Mouse (Mus musculus): ENCODE results near the gene H2afx. TPM values are rescaled to one million over a fixed set of nuclear protein-coding genes. Genes with fewer than 3 reads are reported as not detected.

Gene H2afx
- polyA plus RNA-seq, 1 experiment, result 123 TPM

- Histone ChIP-seq H3K4me2 (ENCODE audit: low read depth) (no peak overlapping the region), H3K79me2 (ENCODE audit: control insufficient read depth, insufficient read depth) (peaks cover 20% of the 10 kb centered on the region), H3K36me3 (ENCODE audit: control insufficient read depth, insufficient read depth) (peaks cover 32% of the 10 kb centered on the region), H3K4me3 (no peak overlapping the region), H3K27me3 (ENCODE audit: control insufficient read depth, insufficient read depth, insufficient read length) (no peaks in the 10 kb centered on the region), H3ac (ENCODE audit: control insufficient read depth, insufficient read length) (no peak overlapping the region)
- no peak for TF ChIP-seq POLR2A (IDR thresholded peaks at IDR 0.05; ENCODE audit: insufficient read length, low read depth)
- TF ChIP-seq USF1 (IDR thresholded peaks at IDR 0.05; ENCODE audit: low read depth), result no peak
- no peak for TF ChIP-seq MYOG (IDR thresholded peaks at IDR 0.05; ENCODE audit: control insufficient read depth in 1 of 3, insufficient read depth in 1 of 3, insufficient read length in 2 of 3, low read depth in 2 of 3)
- no peak for TF ChIP-seq MAX (IDR thresholded peaks at IDR 0.05; ENCODE audit: low read depth)
- no peak for TF ChIP-seq REST (IDR thresholded peaks at IDR 0.05; ENCODE audit: insufficient read depth, insufficient read length)
- no peak for TF ChIP-seq TCF3 (IDR thresholded peaks at IDR 0.05; ENCODE audit: insufficient read length, low read depth)
- TF ChIP-seq CEBPB (IDR thresholded peaks at IDR 0.05; ENCODE audit: insufficient read depth, poor library complexity, severe bottlenecking), result no peak
- no peak for TF ChIP-seq MYOD1 (IDR thresholded peaks at IDR 0.05; ENCODE audit: control insufficient read depth in 1 of 3, insufficient read length in 2 of 3, low read depth in 2 of 3)
- TF ChIP-seq E2F4 (IDR thresholded peaks at IDR 0.05; ENCODE audit: insufficient read depth), result no peak
- no peak for TF ChIP-seq TCF12 (IDR thresholded peaks at IDR 0.05; ENCODE audit: insufficient read depth, poor library complexity, severe bottlenecking)
- no peak for TF ChIP-seq POLR2AphosphoS2 (IDR thresholded peaks at IDR 0.05; ENCODE audit: insufficient read length, low read depth)
- no peak for TF ChIP-seq SRF (IDR thresholded peaks at IDR 0.05; ENCODE audit: control insufficient read depth, insufficient read length, low read depth)
Measured at GRCm38 (mm10) chr9:44384596-44384995, 50.1 kb downstream of the H2afx start.

Other genes starting within 250 kb of the H2afx start
- gene Mfrp, start 233.0 kb upstream of the H2afx start, polyA plus RNA-seq (2012; fragmentation: generic; extraction: Trizol), result 0.01 TPM
- 0.61 TPM for gene C1qtnf5, start 227.4 kb upstream of the H2afx start, polyA plus RNA-seq (2012; fragmentation: generic; extraction: Trizol)
- gene Gm49380, start 221.2 kb upstream of the H2afx start, polyA plus RNA-seq (2012; fragmentation: generic; extraction: Trizol), result 0.02 TPM
- gene Rnf26, start 221.2 kb upstream of the H2afx start, polyA plus RNA-seq (2012; fragmentation: generic; extraction: Trizol), result 29.5 TPM
- 2.1 TPM for gene Mcam, start 200.2 kb upstream of the H2afx start, polyA plus RNA-seq (2012; fragmentation: generic; extraction: Trizol)
- 4.5 TPM for gene Cbl, start 100.6 kb upstream of the H2afx start, polyA plus RNA-seq (2012; fragmentation: generic; extraction: Trizol)
- not detected for gene Ccdc153, start 94.0 kb upstream of the H2afx start, polyA plus RNA-seq (2012; fragmentation: generic; extraction: Trizol)
- 0.02 TPM for gene Pdzd3, start 83.2 kb upstream of the H2afx start, polyA plus RNA-seq (2012; fragmentation: generic; extraction: Trizol)
- 7.2 TPM for gene Nlrx1, start 66.1 kb upstream of the H2afx start, polyA plus RNA-seq (2012; fragmentation: generic; extraction: Trizol)
- 0.10 TPM for gene Abcg4, start 46.1 kb upstream of the H2afx start, polyA plus RNA-seq (2012; fragmentation: generic; extraction: Trizol)
- gene Hinfp, start 29.0 kb upstream of the H2afx start, polyA plus RNA-seq (2012; fragmentation: generic; extraction: Trizol), result 6.5 TPM
- gene C2cd2l, start 14.4 kb upstream of the H2afx start, polyA plus RNA-seq (2012; fragmentation: generic; extraction: Trizol), result 18.1 TPM
- gene Dpagt1, start 8.7 kb upstream of the H2afx start, polyA plus RNA-seq (2012; fragmentation: generic; extraction: Trizol), result 26.3 TPM
- gene Hmbs, start 9.5 kb downstream of the H2afx start, polyA plus RNA-seq (2012; fragmentation: generic; extraction: Trizol), result 31.5 TPM
- gene Vps11, start 27.0 kb downstream of the H2afx start, polyA plus RNA-seq (2012; fragmentation: generic; extraction: Trizol), result 26.4 TPM
- 45.9 TPM for gene Hyou1, start 44.8 kb downstream of the H2afx start, polyA plus RNA-seq (2012; fragmentation: generic; extraction: Trizol)
- 20.8 TPM for gene Slc37a4, start 62.2 kb downstream of the H2afx start, polyA plus RNA-seq (2012; fragmentation: generic; extraction: Trizol)
- 1,955 TPM for gene Rps25, start 72.4 kb downstream of the H2afx start, polyA plus RNA-seq (2012; fragmentation: generic; extraction: Trizol)
- gene Trappc4, start 72.9 kb downstream of the H2afx start, polyA plus RNA-seq (2012; fragmentation: generic; extraction: Trizol), result 119 TPM
- gene Ccdc84, start 83.9 kb downstream of the H2afx start, polyA plus RNA-seq (2012; fragmentation: generic; extraction: Trizol), result 15.6 TPM
- not detected for gene Foxr1, start 106.4 kb downstream of the H2afx start, polyA plus RNA-seq (2012; fragmentation: generic; extraction: Trizol)
- gene Upk2, start 120.3 kb downstream of the H2afx start, polyA plus RNA-seq (2012; fragmentation: generic; extraction: Trizol), result not detected
- 35.4 TPM for gene Bcl9l, start 148.1 kb downstream of the H2afx start, polyA plus RNA-seq (2012; fragmentation: generic; extraction: Trizol)
- gene Cxcr5, start 227.2 kb downstream of the H2afx start, polyA plus RNA-seq (2012; fragmentation: generic; extraction: Trizol), result 0.01 TPM